Mouse (Mus musculus) testis, postnatal 10 days (tissue): ENCODE measurements around the gene Plcb4.
"Not testable (repeated sequence)": the region's sequence is repeated elsewhere in the genome, so short reads cannot be mapped to it uniquely, and the experiment has no call there.

ENCODE experiments used
- DNase-seq: peaks from one replicate; pipeline ENCODE4 v3.0.0; 2021; ENCODE audit warnings: low spot score

Plcb4 gene

DNA sequence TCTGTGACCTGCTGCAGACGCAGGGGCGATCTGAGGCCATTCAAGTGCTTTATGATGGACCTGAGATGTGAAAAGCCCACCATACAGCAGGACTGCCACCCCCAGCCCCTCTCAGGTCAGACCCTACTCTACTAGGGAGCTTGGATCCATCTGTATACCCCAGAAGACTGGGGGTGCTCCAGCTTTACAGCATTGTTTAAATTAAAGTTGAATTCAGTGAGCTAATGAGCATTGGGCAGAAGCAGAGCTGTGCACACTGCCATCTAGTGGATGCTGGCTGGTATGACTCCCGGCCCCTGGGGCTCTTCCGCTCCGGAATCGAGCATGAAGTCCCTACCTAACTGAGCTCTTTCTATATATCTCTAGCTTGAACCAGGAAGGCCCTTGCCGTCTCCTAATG, 298.9 kb downstream of the Plcb4 start:
- DNase-seq, result peak; percentile 76

DNA sequence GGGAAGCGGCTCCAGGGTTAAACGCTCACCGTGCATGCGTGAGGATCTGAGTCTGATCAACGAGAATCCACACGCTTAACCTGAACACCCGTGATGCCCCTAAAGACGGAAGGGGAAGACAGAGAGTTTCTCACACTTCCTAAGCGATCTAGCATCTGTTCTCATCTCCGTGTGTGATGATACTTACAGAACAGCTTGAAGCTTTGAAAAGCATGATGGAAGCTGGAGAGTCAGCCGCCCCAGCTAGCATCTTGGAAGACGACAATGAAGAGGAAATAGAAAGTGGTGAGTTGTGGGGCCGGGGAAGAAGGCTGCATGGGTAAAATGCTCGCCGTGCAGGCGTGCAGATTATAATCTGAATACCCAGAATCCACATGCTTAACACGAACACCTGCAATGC, 299.6 kb downstream of the Plcb4 start:
- DNase-seq, result no peak

GRCm38 (mm10) chr2:135963089-135963488, 304.3 kb downstream of the Plcb4 start:
- DNase-seq, result no peak

DNA sequence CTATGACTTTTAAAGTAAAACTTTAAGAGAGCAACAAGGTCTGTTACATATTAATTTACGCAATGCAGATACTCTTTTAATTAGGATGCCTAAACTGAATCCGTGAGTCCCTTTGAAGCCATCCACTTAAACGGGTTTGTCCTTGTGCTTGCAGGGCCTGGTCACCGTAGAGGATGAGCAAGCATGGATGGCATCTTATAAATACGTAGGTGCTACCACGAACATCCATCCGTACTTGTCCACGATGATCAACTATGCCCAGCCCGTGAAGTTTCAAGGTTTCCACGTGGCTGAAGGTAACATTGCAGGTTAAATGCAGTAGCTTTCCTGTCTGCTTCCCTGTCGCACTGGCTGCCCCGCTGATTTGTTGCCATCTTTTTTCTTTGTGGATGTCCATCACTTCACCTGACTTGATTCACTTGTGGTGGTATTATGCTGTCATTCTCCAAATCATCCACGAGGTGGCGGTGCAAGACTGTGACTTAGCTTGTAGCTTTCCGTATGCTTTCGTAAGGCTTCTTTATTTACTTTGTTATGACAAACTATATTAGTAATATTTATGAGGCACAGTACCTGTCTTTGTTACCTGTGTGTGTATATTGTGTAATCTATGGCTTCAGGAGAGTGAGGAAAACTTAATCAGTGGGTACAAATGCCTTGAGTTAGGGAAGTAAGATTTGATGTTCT, 308.2 kb downstream of the Plcb4 start:
- DNase-seq, result peak; percentile 65

DNA sequence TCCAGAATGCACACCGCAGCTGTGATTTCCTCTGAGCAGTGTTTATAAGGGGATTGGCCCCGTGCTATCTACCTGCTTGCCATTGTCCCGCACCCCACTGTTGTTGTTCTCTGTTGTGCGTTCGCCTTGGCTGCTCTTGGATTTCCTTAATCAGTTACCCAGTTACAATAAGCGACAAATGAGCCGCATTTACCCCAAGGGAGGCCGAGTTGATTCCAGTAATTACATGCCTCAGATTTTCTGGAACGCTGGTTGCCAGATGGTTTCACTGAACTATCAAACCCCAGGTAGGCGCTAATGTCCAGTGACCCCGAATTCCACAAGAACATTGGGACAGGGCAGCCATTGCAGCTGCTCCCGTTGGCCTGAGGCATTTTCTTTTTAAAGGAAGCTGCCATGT, 309.3 kb downstream of the Plcb4 start:
- no peak for DNase-seq

DNA sequence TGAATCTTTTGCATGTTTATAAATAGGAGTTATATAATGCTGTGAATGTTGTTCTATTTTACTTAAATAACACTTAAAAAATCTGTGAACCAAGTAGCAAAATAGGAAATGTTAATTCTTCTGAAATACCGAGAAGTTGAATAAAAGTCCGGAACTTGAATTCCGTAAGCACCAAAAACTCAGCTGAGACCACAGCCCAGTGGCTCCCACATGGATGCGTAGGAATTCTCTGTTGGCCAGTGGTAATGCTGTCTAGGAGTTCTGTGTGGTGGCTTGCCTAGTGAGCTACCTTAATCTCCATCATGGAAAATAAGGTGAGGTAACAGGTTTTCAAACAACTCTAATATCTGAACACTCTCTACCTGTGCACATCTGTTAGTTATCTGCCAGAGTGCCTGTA, 312.1 kb downstream of the Plcb4 start:
- DNase-seq, result no peak

DNA sequence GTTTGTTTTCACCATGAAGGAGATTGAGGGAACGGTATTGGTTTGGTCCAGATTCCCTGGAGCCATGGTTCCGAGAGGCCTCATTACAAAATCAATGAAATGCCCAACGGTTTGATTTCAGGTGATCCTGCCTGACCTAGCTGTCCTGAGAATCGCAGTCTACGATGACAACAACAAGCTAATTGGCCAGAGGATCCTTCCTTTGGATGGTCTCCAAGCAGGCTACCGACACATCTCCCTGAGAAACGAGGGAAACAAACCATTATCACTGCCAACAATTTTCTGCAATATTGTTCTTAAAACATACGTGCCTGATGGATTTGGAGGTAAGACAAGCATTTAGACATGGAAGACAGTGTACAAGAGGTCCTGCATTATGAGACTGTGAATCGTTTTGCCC, 317.2 kb downstream of the Plcb4 start:
- DNase-seq, result no peak

DNA sequence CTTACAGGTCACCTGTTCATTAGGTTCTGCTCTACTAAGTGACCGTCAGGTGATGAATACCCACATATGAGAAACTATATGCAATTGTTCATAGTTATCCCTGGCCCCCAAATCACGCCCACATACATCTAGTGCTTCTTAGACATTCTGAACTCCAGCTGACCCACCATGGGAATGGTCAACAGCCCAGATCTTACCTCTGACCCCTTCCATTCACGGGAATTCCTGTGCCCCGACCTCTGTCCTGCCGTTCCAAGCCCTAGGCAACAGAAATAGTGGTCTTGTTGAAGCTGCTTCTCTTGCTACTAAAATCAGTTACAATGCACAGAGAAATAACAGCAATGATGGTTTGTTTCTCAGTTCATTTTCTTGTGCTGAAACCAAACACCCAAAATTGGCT, 320.0 kb downstream of the Plcb4 start:
- no peak for DNase-seq

DNA sequence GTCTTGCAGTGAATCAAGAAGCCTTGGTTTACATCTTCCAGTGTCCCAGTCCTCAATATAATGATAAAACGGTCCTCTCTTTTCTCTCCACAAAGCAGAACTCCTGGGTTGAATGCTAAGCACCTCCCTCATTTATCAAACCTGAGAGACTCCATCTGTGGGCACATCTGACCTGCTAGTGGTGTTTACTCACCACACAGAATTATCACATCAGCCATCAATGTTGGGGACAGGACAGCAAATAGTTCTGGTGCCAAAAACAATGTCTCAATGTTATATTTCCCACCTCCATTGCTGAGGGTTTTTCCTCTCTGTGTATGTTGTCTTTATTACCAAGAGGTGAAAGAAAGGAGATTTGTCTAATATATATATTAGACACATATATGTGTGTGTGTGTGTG, 321.6 kb downstream of the Plcb4 start:
- DNase-seq, result no peak

DNA sequence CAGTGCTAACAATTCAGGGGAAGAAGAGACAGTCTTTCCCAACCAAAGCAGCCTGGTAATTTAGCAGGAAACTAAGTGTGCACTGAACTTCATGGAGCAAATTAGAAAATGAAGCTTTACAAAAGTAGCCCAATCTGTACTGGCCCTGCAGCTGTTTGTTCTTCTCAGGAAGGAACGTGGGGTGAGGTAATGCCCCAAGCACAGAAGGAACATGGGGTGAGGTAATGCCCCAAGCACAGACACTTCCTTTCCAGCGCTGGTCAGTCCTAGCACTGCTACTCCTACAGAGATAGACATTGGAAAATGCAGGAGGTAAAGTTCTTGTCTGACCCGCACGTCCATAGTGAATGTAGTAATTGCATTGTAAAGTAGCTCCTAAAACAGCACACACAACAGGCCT, 325.2 kb downstream of the Plcb4 start:
- no peak for DNase-seq

DNA sequence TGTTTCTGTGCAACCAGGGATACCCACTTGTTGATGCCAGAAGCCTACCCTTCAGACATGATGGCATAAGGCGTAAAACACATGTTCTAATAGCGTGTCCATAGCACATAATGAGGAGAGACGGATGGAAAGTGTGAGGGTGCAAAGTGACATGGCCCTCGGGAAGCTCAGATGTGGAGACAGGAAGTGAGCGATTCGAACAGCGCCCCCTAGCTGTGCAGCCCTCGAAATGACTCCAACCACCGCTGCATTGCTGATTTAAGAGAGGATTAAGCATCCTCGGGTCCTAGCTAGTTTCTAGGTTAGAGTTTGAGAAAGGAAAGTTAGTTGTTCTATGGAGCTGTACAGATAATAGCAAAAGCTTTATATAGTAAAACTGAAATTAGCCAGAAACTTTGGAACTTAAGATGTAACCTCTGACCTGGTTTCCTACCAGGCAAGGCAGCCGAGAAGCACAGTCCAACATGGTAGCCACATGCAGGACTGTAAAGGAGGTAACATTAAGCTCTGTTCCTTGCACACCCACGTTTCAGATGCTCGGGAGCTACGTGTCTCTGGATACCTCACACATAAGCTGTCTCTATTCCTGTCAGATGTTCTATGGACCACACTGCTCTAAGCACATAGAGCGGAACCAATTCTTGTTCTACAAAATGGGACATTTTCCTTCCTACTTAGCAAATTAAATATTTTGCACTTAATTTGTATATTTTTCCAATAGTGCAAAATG, 326.9 kb downstream of the Plcb4 start:
- DNase-seq, result peak; percentile 48

- not testable (repeated sequence) for DNase-seq
Observed at GRCm38 (mm10) chr2:135988475-135988874, 329.7 kb downstream of the Plcb4 start.

DNA sequence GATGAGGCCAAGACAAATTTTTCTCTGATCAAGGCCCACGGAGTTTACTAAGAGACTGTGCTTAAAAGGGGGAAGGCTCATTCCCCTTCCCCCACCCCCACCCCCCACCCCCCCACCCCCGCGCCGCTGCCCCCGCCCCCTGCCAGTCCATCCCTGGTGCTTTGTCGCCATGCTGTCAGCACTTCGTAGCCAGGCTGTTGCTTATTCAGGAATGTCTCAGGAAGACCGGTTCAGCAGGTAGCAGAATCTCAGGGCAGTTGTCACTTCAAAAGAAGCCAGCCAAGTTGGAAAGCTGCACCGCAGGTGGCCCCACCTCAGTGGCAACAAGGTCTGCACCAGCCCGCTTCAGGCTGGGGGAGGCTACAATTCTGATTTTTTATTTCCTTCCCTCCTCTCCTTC, 331.9 kb downstream of the Plcb4 start:
- not testable (repeated sequence) for DNase-seq

DNA sequence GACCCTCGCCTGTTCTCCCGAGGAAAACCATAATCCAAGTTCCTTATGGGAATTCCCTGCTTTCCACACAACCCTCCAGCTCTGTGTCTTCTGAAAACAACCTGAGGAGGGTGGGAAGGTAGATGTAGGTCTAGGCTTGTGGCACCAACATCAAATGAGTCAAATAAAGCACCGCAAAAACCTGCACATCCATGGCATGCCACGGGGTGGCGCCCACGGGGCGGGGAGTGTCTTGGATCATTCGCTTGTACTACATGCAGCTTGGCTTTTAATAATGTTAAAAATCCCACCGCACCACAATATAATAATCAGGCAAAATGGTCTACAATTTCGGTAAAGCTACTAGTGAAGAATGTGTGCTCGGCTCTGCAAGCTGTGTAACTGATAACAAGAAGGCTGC, 334.5 kb downstream of the Plcb4 start:
- no peak for DNase-seq

DNA sequence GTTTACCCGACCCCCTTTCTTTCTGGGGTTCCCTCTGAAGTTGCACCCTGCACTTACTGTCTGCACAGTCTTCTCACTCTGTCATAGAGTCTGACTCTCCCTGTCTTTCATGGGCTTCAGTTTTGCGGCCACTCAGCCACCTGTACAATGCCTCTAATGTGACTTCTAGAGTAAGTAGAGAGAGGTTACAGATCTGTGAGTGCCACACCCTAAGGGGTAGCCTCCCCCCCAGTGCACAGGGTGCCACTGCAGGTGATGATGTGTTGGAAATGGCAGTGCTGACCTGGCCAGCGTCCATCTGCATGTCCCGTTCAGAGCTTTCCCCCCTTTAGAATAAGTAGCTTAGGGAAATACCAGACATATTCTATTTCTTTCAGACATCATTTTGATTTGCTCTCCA, 336.4 kb downstream of the Plcb4 start:
- DNase-seq, result no peak

DNA sequence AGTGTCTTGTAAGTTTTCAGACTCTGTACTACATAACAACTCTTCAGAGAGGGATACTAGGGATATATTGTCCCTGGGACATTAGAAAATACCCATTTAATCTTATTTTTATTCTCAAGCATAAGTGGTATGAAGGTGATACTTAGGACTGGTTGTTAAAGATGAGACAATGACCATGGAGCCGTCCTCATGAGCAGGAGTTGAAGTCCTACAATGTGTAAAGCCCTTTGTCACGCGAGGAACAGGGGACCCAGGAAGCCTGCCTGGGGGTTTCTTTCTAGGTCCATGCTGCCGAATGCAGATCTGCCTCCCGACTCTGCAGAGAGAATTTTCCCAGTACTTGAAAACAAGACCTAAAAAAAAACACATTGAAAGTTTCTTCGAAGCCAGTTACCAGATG, 338.1 kb downstream of the Plcb4 start:
- DNase-seq, result no peak

DNA sequence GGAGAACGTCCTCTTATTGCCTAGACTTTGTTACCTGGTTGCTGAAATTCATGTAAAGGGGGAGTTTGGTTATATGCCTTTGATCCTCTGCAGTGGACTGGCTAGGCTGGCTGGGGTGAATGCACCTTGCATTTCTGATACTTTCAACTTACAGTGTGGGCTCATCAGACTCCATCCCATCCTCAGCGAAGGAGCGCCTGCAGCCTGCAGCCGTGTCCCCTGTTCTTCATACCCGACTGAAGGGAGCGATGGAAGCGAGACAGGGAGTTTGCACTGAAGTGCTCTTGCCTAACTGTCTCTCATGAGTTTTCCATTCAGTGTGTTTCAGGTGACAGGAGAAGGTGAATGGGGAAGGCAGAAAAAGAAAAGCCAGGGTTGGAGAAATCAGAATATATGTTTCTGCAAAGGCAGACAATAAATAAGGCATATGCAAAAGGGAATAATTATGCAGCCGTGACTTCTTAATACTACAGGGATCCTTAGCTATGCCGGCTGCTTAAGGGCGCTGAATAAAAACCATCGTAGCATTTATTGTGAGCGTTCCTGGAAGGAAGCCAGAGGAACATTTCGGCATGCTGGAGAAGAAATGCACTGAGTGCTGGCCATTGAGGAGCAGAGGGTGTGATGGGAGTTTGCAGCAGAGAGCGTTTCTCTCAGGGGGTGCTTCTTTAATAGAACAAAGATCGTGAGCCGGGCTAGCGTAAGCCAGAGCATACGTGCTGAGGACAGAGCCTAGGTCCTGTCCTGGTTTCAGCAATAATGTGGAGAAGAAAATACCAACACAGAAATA, 338.7 kb downstream of the Plcb4 start:
- DNase-seq, result no peak

DNA sequence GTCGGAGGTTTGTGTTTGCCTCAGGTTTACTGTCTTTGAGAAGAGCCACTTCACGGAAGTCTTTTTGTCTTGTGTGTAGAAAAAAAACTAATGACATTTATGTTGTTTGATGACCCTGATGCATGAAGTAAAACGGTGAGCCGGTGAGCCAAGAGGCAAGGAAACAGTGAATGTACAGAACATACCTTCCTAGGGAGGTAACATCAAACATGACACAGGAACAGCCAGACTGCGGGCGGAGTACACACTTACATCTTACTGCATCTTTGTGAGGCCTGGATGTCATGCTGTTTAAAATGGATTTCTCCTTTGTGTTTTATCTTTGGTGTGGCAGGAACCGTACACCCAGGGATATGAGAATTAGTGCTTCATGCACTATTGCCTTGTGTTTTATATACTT, 340.1 kb downstream of the Plcb4 start:
- no peak for DNase-seq

GRCm38 (mm10) chr2:135999361-135999760, 340.6 kb downstream of the Plcb4 start:
- no peak for DNase-seq

DNA sequence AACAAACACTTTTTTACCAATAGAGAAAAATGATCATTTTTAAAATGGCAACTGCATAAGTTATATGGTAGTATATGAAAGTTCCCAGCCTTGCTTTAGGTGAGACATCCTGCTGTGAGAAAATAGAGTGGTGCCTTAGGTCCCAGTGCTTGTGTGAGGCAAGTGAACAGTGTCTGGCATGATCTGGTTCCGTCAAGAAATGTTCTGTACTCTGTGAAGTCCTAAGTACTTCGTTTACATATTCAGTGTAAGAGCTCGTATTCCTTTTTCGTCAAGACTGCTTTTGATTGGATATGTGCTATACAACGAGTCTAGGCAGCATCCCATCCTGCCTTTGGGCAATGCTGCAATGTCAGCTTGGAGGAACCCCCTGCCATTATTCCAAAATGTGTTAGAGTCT, 342.1 kb downstream of the Plcb4 start:
- no peak for DNase-seq

GRCm38 (mm10) chr2:136002118-136002517, 343.3 kb downstream of the Plcb4 start:
- DNase-seq, result no peak

GRCm38 (mm10) chr2:136003836-136004235, 345.0 kb downstream of the Plcb4 start:
- DNase-seq, result no peak

- no peak for DNase-seq
Observed at GRCm38 (mm10) chr2:136006280-136006679, 347.5 kb downstream of the Plcb4 start.
